Mouse (Mus musculus) erythroblast, embryonic 14.5 days (primary cell): ENCODE data around the gene Dcxr.

Source experiments
- GATA1 ChIP-seq: IDR thresholded peaks from 2 replicates; pipeline ENCODE4 v1.6.1; 2012; ENCODE audit warnings: low read length, inconsistent platforms, mixed read lengths
- TAL1 ChIP-seq: IDR thresholded peaks from 3 replicates; pipeline ENCODE4 v1.6.1; 2012; ENCODE audit warnings: low read length, inconsistent platforms, mixed read lengths

GRCm38 (mm10) chr11:120740981-120741380 is 13.9 kb upstream of the Dcxr start:
- TF ChIP-seq GATA1 (no peak), TAL1 (no peak)
